ENCODE assay signal across 19 mouse cellular contexts in the genomic region with DNA sequence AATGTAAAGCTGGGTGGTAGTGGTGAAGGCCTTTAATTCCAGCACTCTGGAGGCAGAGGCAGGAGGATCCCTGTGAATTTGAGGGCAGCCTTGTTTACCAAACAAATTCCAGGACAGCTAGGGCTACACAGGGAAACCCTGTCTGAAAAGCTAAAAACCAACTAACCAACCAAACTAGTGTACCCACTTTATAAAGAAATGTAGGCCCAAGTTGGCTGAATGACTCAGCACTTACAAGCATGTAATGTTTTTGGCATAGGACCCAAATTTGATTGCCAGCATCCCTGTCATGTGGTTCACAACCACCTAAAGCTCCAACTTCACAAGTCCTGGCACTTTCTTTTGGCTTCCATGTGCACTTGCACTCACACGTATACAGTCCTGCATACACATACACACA. TPM values are rescaled to one million over a fixed set of nuclear protein-coding genes. Genes with fewer than 3 reads are reported as not detected.
DNase-seq lines count a peak whose midpoint lies in the region; ATAC-seq and TF ChIP-seq lines count a peak whose summit lies in the region.
"Had no signal": no experiment of that assay in that cellular context is flagged by ENCODE, and none has a peak within 500 bp of the region (broad histone marks: within the 10 kb centered on the region; RNA-seq: fewer than 3 reads in every experiment).

No protein-coding gene starts in this region.

- TF ChIP-seq EP300 in lung, postnatal 0 days (IDR thresholded peaks at IDR 0.05), result no peak

- no peaks in the 10 kb centered on the region for H3K36me3 ChIP-seq in lung, postnatal 0 days (ENCODE audit: insufficient read depth, low read length)
- H3K36me3 ChIP-seq: hindbrain, embryonic 13.5 days; limb, embryonic 13.5 days; neural tube, embryonic 15.5 days had no signal

- TF ChIP-seq POLR2A in brain, embryonic 14.5 days (IDR thresholded peaks at IDR 0.05; ENCODE audit: borderline replicate concordance, extremely low read depth, insufficient read depth, insufficient read length, poor library complexity, severe bottlenecking), result no peak

- no peak for TF ChIP-seq CTCF in lung, postnatal 0 days (IDR thresholded peaks at IDR 0.05)
- no peak for TF ChIP-seq CTCF in brain, embryonic 14.5 days (IDR thresholded peaks at IDR 0.05; ENCODE audit: borderline replicate concordance, extremely low read depth, insufficient read depth, insufficient read length)

- H3K9ac ChIP-seq in lung, postnatal 0 days (replicated peaks; ENCODE audit: low read depth), result no peak overlapping the region
- H3K9ac ChIP-seq: hindbrain, embryonic 13.5 days; limb, embryonic 13.5 days; neural tube, embryonic 15.5 days had no signal

- WGBS in lung, postnatal 0 days, result 87% methylated on average over 1 of the region's 1 CpGs

- no peak overlapping the region for H3K27ac ChIP-seq in lung, postnatal 0 days (ENCODE audit: low read length)
- H3K27ac ChIP-seq: hindbrain, embryonic 13.5 days; limb, embryonic 13.5 days; midbrain, embryonic 10.5 days; neural tube, embryonic 15.5 days had no signal

- H3K4me1 ChIP-seq in lung, postnatal 0 days (ENCODE audit: insufficient read depth, low read depth, low read length), result no peaks in the 10 kb centered on the region
- H3K4me1 ChIP-seq: limb, embryonic 13.5 days; neural tube, embryonic 15.5 days had no signal

- no peak overlapping the region for H3K4me2 ChIP-seq in lung, postnatal 0 days (replicated peaks; ENCODE audit: low read depth, low read length)
- H3K4me2 ChIP-seq: hindbrain, embryonic 13.5 days; limb, embryonic 13.5 days; neural tube, embryonic 15.5 days had no signal

- no peaks in the 10 kb centered on the region for H3K9me3 ChIP-seq in lung, postnatal 0 days (ENCODE audit: low read length)
- H3K9me3 ChIP-seq: hindbrain, embryonic 13.5 days; limb, embryonic 13.5 days; midbrain, embryonic 10.5 days; neural tube, embryonic 15.5 days had no signal

- DNase-seq in adrenal gland, postnatal 36 days, result peak; percentile 5 to 32
- DNase-seq in adrenal gland, adult 18-20 months (ENCODE audit: low spot score in 2 of 2), result no peak
- DNase-seq in lung, postnatal 36 days, result peak; percentile 22
- no peak for DNase-seq in lung, postnatal 0 days (ENCODE audit: low spot score)
- DNase-seq in brain, embryonic 14.5 days (ENCODE audit: low read depth), result peak; percentile 23
- no peak for DNase-seq in frontal cortex, postnatal 25 days (ENCODE audit: low spot score in 2 of 2)
- DNase-seq in thymus, postnatal 36 days, result no peak
- DNase-seq in kidney, postnatal 10 days, result no peak
- DNase-seq: adrenal gland, postnatal 25 days; cerebellum, postnatal 25 days; gastrocnemius, postnatal 10 days; kidney, postnatal 25 days; lung, postnatal 14 days; right cerebral cortex, postnatal 4 days had no signal

- H3K27me3 ChIP-seq in lung, postnatal 0 days (replicated peaks; ENCODE audit: insufficient read depth, low read length), result no peaks in the 10 kb centered on the region
- H3K27me3 ChIP-seq: hindbrain, embryonic 13.5 days; limb, embryonic 13.5 days; neural tube, embryonic 15.5 days had no signal

- H3K4me3 ChIP-seq in lung, postnatal 0 days (ENCODE audit: low read depth, low read length), result no peak overlapping the region
- H3K4me3 ChIP-seq: hindbrain, embryonic 13.5 days; limb, embryonic 13.5 days; midbrain, embryonic 10.5 days; neural tube, embryonic 15.5 days had no signal

- no peak for ATAC-seq in lung, postnatal 0 days
- ATAC-seq: intestine, embryonic 16.5 days had no signal

RNA-seq across cellular contexts. Expression of gene Immp1l, which starts 12.2 kb away (rescaled TPM):
- total RNA-seq in adrenal gland, postnatal 36 days (2021), result 10 to 100 TPM; 43.7 to 52.8 TPM
- total RNA-seq in adrenal gland, adult 18-20 months (2021), result 10 to 100 TPM; 44.3 to 56.3 TPM
- polyA plus RNA-seq in lung, postnatal 0 days (2015; fragmentation: Nextera tagmentation; extraction: Ambion mirVana), result 98.8 TPM in 2 replicates
- polyA plus RNA-seq in brain, embryonic 14.5 days (2012; rRNA removed), result 36.6 and 45.8 TPM in 2 replicates

RNA-seq across cellular contexts. Expression of gene Elp4, which starts 12.3 kb away (rescaled TPM):
- total RNA-seq in adrenal gland, postnatal 36 days (2021), result 10 to 100 TPM; 13.3 to 18.8 TPM
- total RNA-seq in adrenal gland, adult 18-20 months (2021), result 10 to 100 TPM; 11.3 to 12.9 TPM
- polyA plus RNA-seq in lung, postnatal 0 days (2015; fragmentation: Nextera tagmentation; extraction: Ambion mirVana), result 11.3 and 13.9 TPM in 2 replicates
- 13.7 and 14.1 TPM in 2 replicates for polyA plus RNA-seq in brain, embryonic 14.5 days (2012; rRNA removed)

Comparison
In these comparisons a context has a peak if more than half of its experiments do, and no peak if none do; other contexts are left out.
1. DNase-seq: peak in adrenal gland, postnatal 36 days (2 of 2), lung, postnatal 36 days (single experiment) and brain, embryonic 14.5 days (single experiment); none in adrenal gland, adult 18-20 months (0 of 2), lung, postnatal 0 days (single experiment), frontal cortex, postnatal 25 days (0 of 2), thymus, postnatal 36 days (0 of 2) and kidney, postnatal 10 days (single experiment).